Mouse (Mus musculus): Measurements from ENCODE around the gene Dph5. TPM values are rescaled to one million over a fixed set of nuclear protein-coding genes. Genes with fewer than 3 reads are reported as not detected.

Dph5 gene
- polyA plus RNA-seq, 1 experiment, result 8.8 TPM

DNA sequence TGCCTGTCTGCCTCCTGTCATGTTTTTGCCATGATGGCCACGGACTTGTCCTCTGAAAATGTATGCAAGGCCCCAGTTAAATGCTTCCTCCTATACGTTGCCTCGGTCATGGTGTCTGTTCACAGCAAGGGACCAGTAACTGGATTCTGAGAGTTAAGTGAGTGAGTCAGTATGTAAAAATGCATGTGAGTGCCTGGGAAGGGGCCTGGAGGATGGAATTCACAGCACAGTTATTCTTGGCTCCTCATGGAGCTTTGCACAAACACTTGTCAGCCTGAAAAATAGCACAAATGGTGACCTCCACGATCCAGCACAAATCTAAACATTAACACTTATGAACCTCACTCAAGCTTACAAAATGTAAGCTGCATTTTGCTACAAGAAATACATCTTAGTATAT is 20.5 kb upstream of the Dph5 start:
- no peaks in the 10 kb centered on the region for H3K27me3 ChIP-seq (ENCODE audit: control insufficient read depth, insufficient read depth, insufficient read length)
- H3ac ChIP-seq (ENCODE audit: control insufficient read depth, insufficient read length), result no peak overlapping the region
- H3K4me3 ChIP-seq, result no peak overlapping the region
- no peaks in the 10 kb centered on the region for H3K36me3 ChIP-seq (ENCODE audit: control insufficient read depth, insufficient read depth)
- TF ChIP-seq TCF12 (IDR thresholded peaks at IDR 0.05; ENCODE audit: insufficient read depth, poor library complexity, severe bottlenecking), result no peak
- TF ChIP-seq CEBPB (IDR thresholded peaks at IDR 0.05; ENCODE audit: insufficient read depth, poor library complexity, severe bottlenecking), result no peak
- no peak for TF ChIP-seq MAX (IDR thresholded peaks at IDR 0.05; ENCODE audit: low read depth)
- TF ChIP-seq E2F4 (IDR thresholded peaks at IDR 0.05; ENCODE audit: insufficient read depth), result no peak
- no peak for TF ChIP-seq SRF (IDR thresholded peaks at IDR 0.05; ENCODE audit: control insufficient read depth, insufficient read length, low read depth)
- TF ChIP-seq REST (IDR thresholded peaks at IDR 0.05; ENCODE audit: insufficient read depth, insufficient read length), result no peak
- no peak for TF ChIP-seq POLR2A (IDR thresholded peaks at IDR 0.05; ENCODE audit: insufficient read length, low read depth)
- no peak for TF ChIP-seq POLR2AphosphoS2 (IDR thresholded peaks at IDR 0.05; ENCODE audit: insufficient read length, low read depth)
- no peak for TF ChIP-seq MYOG (IDR thresholded peaks at IDR 0.05; ENCODE audit: control insufficient read depth in 1 of 3, insufficient read depth in 1 of 3, insufficient read length in 2 of 3, low read depth in 2 of 3)
- no peak for TF ChIP-seq MYOD1 (IDR thresholded peaks at IDR 0.05; ENCODE audit: control insufficient read depth in 1 of 3, insufficient read length in 2 of 3, low read depth in 2 of 3)
- no peak for TF ChIP-seq USF1 (IDR thresholded peaks at IDR 0.05; ENCODE audit: low read depth)
- no peak for TF ChIP-seq TCF3 (IDR thresholded peaks at IDR 0.05; ENCODE audit: insufficient read length, low read depth)
- H3K79me2 ChIP-seq (ENCODE audit: control insufficient read depth, insufficient read depth), result no peaks in the 10 kb centered on the region
- H3K4me2 ChIP-seq (ENCODE audit: low read depth), result no peak overlapping the region

DNA sequence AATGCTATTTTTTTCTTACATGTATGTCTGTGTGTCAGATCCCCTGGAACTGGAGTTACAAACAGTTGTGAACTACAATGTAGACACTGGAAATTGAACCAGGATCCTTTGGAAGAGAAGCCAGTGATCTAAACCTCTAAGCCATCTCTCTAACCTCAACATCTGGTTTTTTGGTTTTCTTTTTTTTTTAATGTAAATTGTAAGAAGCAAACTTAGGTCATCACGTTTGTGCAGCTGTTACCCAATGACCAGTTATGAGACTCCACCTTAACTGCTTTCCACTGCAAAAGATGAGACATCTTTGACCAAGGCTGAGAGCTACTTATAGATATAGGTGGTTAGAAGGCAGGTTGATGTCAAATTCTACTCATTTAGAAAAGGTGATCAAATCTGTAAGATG is 19.7 kb upstream of the Dph5 start:
- no peaks in the 10 kb centered on the region for H3K36me3 ChIP-seq (ENCODE audit: control insufficient read depth, insufficient read depth)
- H3K4me2 ChIP-seq (ENCODE audit: low read depth), result no peak overlapping the region
- no peak overlapping the region for H3ac ChIP-seq (ENCODE audit: control insufficient read depth, insufficient read length)
- H3K27me3 ChIP-seq (ENCODE audit: control insufficient read depth, insufficient read depth, insufficient read length), result no peaks in the 10 kb centered on the region
- no peaks in the 10 kb centered on the region for H3K79me2 ChIP-seq (ENCODE audit: control insufficient read depth, insufficient read depth)
- TF ChIP-seq TCF12 (IDR thresholded peaks at IDR 0.05; ENCODE audit: insufficient read depth, poor library complexity, severe bottlenecking) (no peak), POLR2A (IDR thresholded peaks at IDR 0.05; ENCODE audit: insufficient read length, low read depth) (no peak), REST (IDR thresholded peaks at IDR 0.05; ENCODE audit: insufficient read depth, insufficient read length) (no peak), SRF (IDR thresholded peaks at IDR 0.05; ENCODE audit: control insufficient read depth, insufficient read length, low read depth) (no peak)
- no peak overlapping the region for H3K4me3 ChIP-seq

DNA sequence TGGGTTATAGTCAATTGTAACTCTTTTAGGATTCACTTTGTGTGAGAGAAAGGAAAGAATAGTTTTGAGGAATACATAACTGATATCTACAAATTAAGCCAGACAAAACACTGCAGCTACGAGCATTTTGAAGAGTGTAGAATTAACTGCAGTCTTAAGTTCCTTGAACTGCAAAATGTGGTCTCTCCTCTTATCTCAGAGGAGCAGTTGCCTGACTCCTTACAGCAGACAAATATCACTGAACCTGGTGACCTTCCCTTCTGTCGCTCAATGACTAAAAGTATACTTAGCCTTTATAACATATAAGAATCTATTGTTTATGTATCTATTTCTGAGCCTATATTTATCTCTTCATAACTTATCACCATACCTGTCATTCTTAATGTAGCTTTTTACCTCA is 18.3 kb upstream of the Dph5 start:
- Histone ChIP-seq H3K36me3 (ENCODE audit: control insufficient read depth, insufficient read depth) (no peaks in the 10 kb centered on the region), H3K4me3 (no peak overlapping the region), H3ac (ENCODE audit: control insufficient read depth, insufficient read length) (no peak overlapping the region), H3K4me2 (ENCODE audit: low read depth) (no peak overlapping the region), H3K79me2 (ENCODE audit: control insufficient read depth, insufficient read depth) (no peaks in the 10 kb centered on the region), H3K27me3 (ENCODE audit: control insufficient read depth, insufficient read depth, insufficient read length) (no peaks in the 10 kb centered on the region)
- TF ChIP-seq TCF12 (IDR thresholded peaks at IDR 0.05; ENCODE audit: insufficient read depth, poor library complexity, severe bottlenecking) (no peak), TCF3 (IDR thresholded peaks at IDR 0.05; ENCODE audit: insufficient read length, low read depth) (no peak), REST (IDR thresholded peaks at IDR 0.05; ENCODE audit: insufficient read depth, insufficient read length) (no peak), USF1 (IDR thresholded peaks at IDR 0.05; ENCODE audit: low read depth) (no peak), SRF (IDR thresholded peaks at IDR 0.05; ENCODE audit: control insufficient read depth, insufficient read length, low read depth) (no peak), POLR2AphosphoS2 (IDR thresholded peaks at IDR 0.05; ENCODE audit: insufficient read length, low read depth) (no peak), CEBPB (IDR thresholded peaks at IDR 0.05; ENCODE audit: insufficient read depth, poor library complexity, severe bottlenecking) (no peak), MYOD1 (IDR thresholded peaks at IDR 0.05; ENCODE audit: control insufficient read depth in 1 of 3, insufficient read length in 2 of 3, low read depth in 2 of 3) (no peak), MYOG (IDR thresholded peaks at IDR 0.05; ENCODE audit: control insufficient read depth in 1 of 3, insufficient read depth in 1 of 3, insufficient read length in 2 of 3, low read depth in 2 of 3) (no peak), MAX (IDR thresholded peaks at IDR 0.05; ENCODE audit: low read depth) (no peak)

DNA sequence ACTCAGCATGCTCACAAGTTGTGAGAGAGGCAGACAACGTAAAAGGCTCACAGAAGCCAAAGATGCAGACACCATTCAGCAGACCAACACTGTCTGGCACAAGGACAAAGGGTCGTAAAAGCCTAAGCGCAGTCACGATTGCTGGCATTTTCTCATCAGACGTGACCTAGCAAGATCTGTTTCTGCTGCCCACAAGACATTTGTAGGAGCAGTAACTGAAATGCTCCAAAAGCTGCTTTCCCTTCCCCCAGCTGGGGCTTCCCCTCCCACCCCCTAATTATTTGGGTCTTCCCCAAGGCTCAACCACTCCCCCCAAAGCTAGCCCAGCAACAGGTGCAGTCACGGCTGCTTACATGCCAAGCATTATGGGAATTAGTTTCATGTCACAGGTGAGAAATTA is 12.1 kb upstream of the Dph5 start:
- no peak overlapping the region for H3ac ChIP-seq (ENCODE audit: control insufficient read depth, insufficient read length)
- no peaks in the 10 kb centered on the region for H3K79me2 ChIP-seq (ENCODE audit: control insufficient read depth, insufficient read depth)
- no peak overlapping the region for H3K4me3 ChIP-seq
- H3K4me2 ChIP-seq (ENCODE audit: low read depth), result peak overlapping the region; percentile 20
- TF ChIP-seq POLR2AphosphoS2 (IDR thresholded peaks at IDR 0.05; ENCODE audit: insufficient read length, low read depth), result no peak
- no peak for TF ChIP-seq TCF3 (IDR thresholded peaks at IDR 0.05; ENCODE audit: insufficient read length, low read depth)
- no peak for TF ChIP-seq E2F4 (IDR thresholded peaks at IDR 0.05; ENCODE audit: insufficient read depth)
- TF ChIP-seq SRF (IDR thresholded peaks at IDR 0.05; ENCODE audit: control insufficient read depth, insufficient read length, low read depth), result no peak
- TF ChIP-seq MYOG (IDR thresholded peaks at IDR 0.05; ENCODE audit: control insufficient read depth in 1 of 3, insufficient read depth in 1 of 3, insufficient read length in 2 of 3, low read depth in 2 of 3), result peak in 2 of 3 experiments; percentile 8 to 78
- TF ChIP-seq MYOD1 (IDR thresholded peaks at IDR 0.05; ENCODE audit: control insufficient read depth in 1 of 3, insufficient read length in 2 of 3, low read depth in 2 of 3), result peak in 2 of 3 experiments; percentile 75 to 81
- peak; percentile 32 for TF ChIP-seq TCF12 (IDR thresholded peaks at IDR 0.05; ENCODE audit: insufficient read depth, poor library complexity, severe bottlenecking)
- no peak for TF ChIP-seq POLR2A (IDR thresholded peaks at IDR 0.05; ENCODE audit: insufficient read length, low read depth)
- no peak for TF ChIP-seq USF1 (IDR thresholded peaks at IDR 0.05; ENCODE audit: low read depth)
- no peak for TF ChIP-seq REST (IDR thresholded peaks at IDR 0.05; ENCODE audit: insufficient read depth, insufficient read length)
- H3K27me3 ChIP-seq (ENCODE audit: control insufficient read depth, insufficient read depth, insufficient read length), result no peaks in the 10 kb centered on the region
- H3K36me3 ChIP-seq (ENCODE audit: control insufficient read depth, insufficient read depth), result no peaks in the 10 kb centered on the region

DNA sequence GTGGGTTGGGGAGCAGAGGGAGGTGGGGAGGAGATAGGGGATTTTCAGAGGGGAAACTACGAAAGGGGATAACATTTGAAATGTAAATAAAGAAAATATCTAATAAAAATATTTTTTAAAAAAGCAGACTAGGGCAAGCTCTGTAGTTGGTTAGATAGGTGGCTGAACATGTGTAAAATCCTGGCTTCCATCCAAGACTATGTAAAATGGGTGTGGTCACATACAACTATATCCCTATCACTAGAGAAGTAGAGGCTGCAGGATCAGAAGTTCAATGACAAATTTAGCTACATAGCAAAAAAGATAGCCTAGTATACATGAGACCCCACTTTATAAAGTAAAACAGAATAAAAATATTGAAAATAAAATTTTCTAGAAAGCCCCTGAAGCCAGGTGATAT is 10.5 kb upstream of the Dph5 start:
- H3K27me3 ChIP-seq (ENCODE audit: control insufficient read depth, insufficient read depth, insufficient read length), result no peaks in the 10 kb centered on the region
- no peak overlapping the region for H3K4me2 ChIP-seq (ENCODE audit: low read depth)
- H3K36me3 ChIP-seq (ENCODE audit: control insufficient read depth, insufficient read depth), result no peaks in the 10 kb centered on the region
- TF ChIP-seq MYOD1 (IDR thresholded peaks at IDR 0.05; ENCODE audit: control insufficient read depth in 1 of 3, insufficient read length in 2 of 3, low read depth in 2 of 3), result no peak
- TF ChIP-seq MAX (IDR thresholded peaks at IDR 0.05; ENCODE audit: low read depth), result no peak
- TF ChIP-seq CEBPB (IDR thresholded peaks at IDR 0.05; ENCODE audit: insufficient read depth, poor library complexity, severe bottlenecking), result no peak
- no peaks in the 10 kb centered on the region for H3K79me2 ChIP-seq (ENCODE audit: control insufficient read depth, insufficient read depth)
- no peak overlapping the region for H3K4me3 ChIP-seq
- no peak overlapping the region for H3ac ChIP-seq (ENCODE audit: control insufficient read depth, insufficient read length)
